Mouse (Mus musculus): ENCODE results near the gene Gm28778.

DNA sequence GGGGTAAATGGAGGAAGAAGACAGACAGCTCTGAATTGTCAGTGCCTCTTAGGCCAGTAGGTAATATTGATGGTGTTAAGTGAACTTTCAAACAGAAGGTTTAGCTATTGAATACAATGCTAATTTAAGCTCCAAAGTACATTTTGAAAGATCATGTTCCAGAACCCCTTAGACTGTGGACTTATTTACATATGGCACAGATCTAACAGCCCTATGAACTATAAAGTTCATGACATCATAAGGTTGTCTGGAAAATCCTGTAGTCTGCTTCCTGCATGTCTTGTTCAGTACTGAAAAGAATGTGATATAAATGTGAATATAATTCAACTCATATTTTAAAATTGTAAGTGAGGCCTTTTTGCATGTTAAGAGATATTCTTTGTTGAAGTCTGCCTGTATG, 62.1 kb downstream of the Gm28778 start:
- TF ChIP-seq CTCF (IDR thresholded peaks at IDR 0.05) (no peak), EP300 (IDR thresholded peaks at IDR 0.05) (no peak)

Data from lung, postnatal 0 days (tissue).